Mouse (Mus musculus): ENCODE data around the gene Spata31d1a. TPM values are rescaled to one million over a fixed set of nuclear protein-coding genes. Genes with fewer than 3 reads are reported as not detected.
"Not testable (repeated sequence)": the region's sequence is repeated elsewhere in the genome, so short reads cannot be mapped to it uniquely, and the experiment has no call there.

The Spata31d1a gene
- polyA plus RNA-seq, 1 experiment from 2014 or later = not detected

DNA sequence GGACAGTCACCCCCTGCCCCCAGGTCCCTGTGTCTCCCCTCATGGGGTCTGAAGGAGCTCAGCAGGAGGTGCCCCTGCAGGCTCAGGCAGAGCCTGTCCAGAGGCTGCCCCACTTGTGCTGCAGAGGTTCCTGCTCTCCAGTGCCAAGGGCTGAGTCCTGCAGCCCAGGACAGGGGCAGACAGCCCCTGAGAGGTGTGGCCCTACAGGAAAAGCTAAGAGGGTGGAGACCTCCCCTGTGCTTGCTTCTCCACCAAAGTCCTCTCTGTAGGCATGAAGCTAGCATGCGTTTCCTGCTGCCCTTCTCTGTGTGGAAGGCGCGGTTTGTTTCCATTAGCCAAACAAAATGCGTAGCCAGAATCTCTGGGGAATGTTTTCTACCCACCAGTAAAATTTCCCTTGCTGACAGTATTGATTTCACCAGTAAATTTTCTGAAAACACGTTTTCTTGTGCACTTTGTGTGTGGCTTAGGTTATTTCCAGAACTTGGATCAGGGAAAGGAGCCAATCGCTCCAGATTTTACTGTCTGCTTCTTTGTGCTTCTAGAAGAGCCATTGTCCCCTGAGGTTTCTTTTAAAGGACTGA is 8.8 kb upstream of the Spata31d1a start:
- H3K36me3 ChIP-seq (ENCODE audit: control insufficient read depth, insufficient read depth, low read length); H3K9me3 ChIP-seq (replicated peaks; ENCODE audit: control insufficient read depth, low read length); H3K4me3 ChIP-seq (replicated peaks; ENCODE audit: low read length); H3K4me1 ChIP-seq (ENCODE audit: control insufficient read depth, insufficient read depth, low read length); H3K27me3 ChIP-seq (ENCODE audit: control insufficient read depth, insufficient read depth, low read length); H3K4me2 ChIP-seq (ENCODE audit: low read depth, low read length); H3K9ac ChIP-seq (ENCODE audit: low read length): not testable (repeated sequence)
- 26% methylated on average over 6 of the region's 6 CpGs for WGBS
- 0 out of 2 replicates have a peak overlapping the region, but pooled peaks have one; percentile 2 for H3K27ac ChIP-seq (ENCODE audit: low read length)
- ATAC-seq (ENCODE audit: insufficient read depth, low FRiP score) = peak; percentile 80; the same call in 1 of the 2 replicates

DNA sequence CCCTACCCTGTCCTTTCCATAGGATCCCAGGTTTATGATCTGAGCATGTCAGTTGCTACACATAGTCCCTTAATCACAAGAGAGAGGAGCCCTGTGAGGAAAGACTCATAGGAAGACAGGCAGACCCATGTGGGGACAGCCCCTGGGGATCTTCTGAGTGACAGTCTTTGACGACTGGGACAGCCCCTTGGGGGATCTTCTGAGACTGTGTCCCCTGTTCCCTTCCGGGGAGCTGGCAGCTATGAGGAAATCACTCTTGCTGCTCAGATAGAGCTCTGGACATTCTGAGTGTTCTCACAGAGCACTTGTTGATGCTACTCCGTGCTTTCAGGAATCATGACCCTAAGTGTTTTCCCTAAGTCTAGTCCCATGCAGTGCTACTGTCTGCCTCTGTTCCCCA is 3.6 kb upstream of the Spata31d1a start:
- WGBS = 32% methylated on average over 3 of the region's 3 CpGs
- Histone ChIP-seq H3K36me3 (ENCODE audit: control insufficient read depth, insufficient read depth, low read length) (no peaks in the 10 kb centered on the region), H3K27me3 (ENCODE audit: control insufficient read depth, insufficient read depth, low read length) (no peaks in the 10 kb centered on the region)

DNA sequence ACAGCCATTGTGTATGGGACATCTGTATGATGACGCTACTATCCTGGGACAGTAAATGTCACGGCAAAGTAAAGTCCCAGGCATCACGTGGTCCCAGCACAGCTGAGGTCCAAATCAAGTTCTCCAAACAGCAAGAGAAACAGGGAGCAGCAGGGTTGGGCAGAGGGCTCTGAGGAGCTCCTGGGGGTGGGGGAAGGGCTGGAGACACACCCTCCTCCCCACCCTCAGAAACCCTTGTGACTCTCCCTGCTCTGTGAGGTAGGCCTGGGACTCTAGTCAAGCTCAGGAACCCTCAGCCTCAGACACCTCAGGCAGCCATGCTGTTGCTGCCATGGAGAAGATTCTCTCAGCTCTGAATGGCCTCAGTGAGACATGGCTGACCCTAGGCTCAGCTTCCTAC is 1.9 kb upstream of the Spata31d1a start, which contains the start of gene Spata31d1b:
Spata31d1b (plus strand) TSS at position 301 of the 400 bp plus-strand sequence.
- 67% methylated on average over 3 of the region's 3 CpGs for WGBS
- H3K4me1 ChIP-seq (ENCODE audit: control insufficient read depth, insufficient read depth, low read length); H3K27ac ChIP-seq (ENCODE audit: low read length); H3K9me3 ChIP-seq (replicated peaks; ENCODE audit: control insufficient read depth, low read length); H3K4me3 ChIP-seq (replicated peaks; ENCODE audit: low read length); H3K36me3 ChIP-seq (ENCODE audit: control insufficient read depth, insufficient read depth, low read length); H3K9ac ChIP-seq (ENCODE audit: low read length); H3K27me3 ChIP-seq (ENCODE audit: control insufficient read depth, insufficient read depth, low read length); ATAC-seq (ENCODE audit: insufficient read depth, low FRiP score); H3K4me2 ChIP-seq (ENCODE audit: low read depth, low read length): not testable (repeated sequence)

More for the DNA sequence above, 3.6 kb upstream of the Spata31d1a start:
- Histone ChIP-seq H3K4me2 (ENCODE audit: low read depth, low read length) (no peak overlapping the region), H3K9me3 (replicated peaks; ENCODE audit: control insufficient read depth, low read length) (no peaks in the 10 kb centered on the region), H3K9ac (ENCODE audit: low read length) (no peak overlapping the region), H3K4me3 (replicated peaks; ENCODE audit: low read length) (no peak overlapping the region), H3K27ac (ENCODE audit: low read length) (no peak overlapping the region), H3K4me1 (ENCODE audit: control insufficient read depth, insufficient read depth, low read length) (no peaks in the 10 kb centered on the region)
- no peak for ATAC-seq (ENCODE audit: insufficient read depth, low FRiP score)

- Histone ChIP-seq H3K9me3 (replicated peaks; ENCODE audit: control insufficient read depth, low read length) (no peaks in the 10 kb centered on the region), H3K4me2 (ENCODE audit: low read depth, low read length) (no peak overlapping the region)
- peak; percentile 26; the same call in 1 of the 2 replicates for ATAC-seq (ENCODE audit: insufficient read depth, low FRiP score)
These were observed 5.6 kb downstream of the Spata31d1a start for GRCm38 (mm10) chr13:59704562-59704961.

GRCm38 (mm10) chr13:59703514-59703913 is 6.6 kb downstream of the Spata31d1a start:
- Histone ChIP-seq H3K4me3 (replicated peaks; ENCODE audit: low read length) (no peak overlapping the region), H3K4me1 (ENCODE audit: control insufficient read depth, insufficient read depth, low read length) (no peaks in the 10 kb centered on the region), H3K27me3 (ENCODE audit: control insufficient read depth, insufficient read depth, low read length) (no peaks in the 10 kb centered on the region), H3K9ac (ENCODE audit: low read length) (no peak overlapping the region), H3K36me3 (ENCODE audit: control insufficient read depth, insufficient read depth, low read length) (no peaks in the 10 kb centered on the region), H3K4me2 (ENCODE audit: low read depth, low read length) (no peak overlapping the region), H3K9me3 (replicated peaks; ENCODE audit: control insufficient read depth, low read length) (no peaks in the 10 kb centered on the region), H3K27ac (ENCODE audit: low read length) (no peak overlapping the region)
- no peak for ATAC-seq (ENCODE audit: insufficient read depth, low FRiP score)
- 81% methylated on average over 12 of the region's 12 CpGs for WGBS

More at GRCm38 (mm10) chr13:59704562-59704961, 5.6 kb downstream of the Spata31d1a start:
- H3K4me1 ChIP-seq (ENCODE audit: control insufficient read depth, insufficient read depth, low read length) = no peaks in the 10 kb centered on the region
- H3K36me3 ChIP-seq (ENCODE audit: control insufficient read depth, insufficient read depth, low read length) = no peaks in the 10 kb centered on the region
- H3K4me3 ChIP-seq (replicated peaks; ENCODE audit: low read length) = no peak overlapping the region
- H3K27me3 ChIP-seq (ENCODE audit: control insufficient read depth, insufficient read depth, low read length) = no peaks in the 10 kb centered on the region
- H3K9ac ChIP-seq (ENCODE audit: low read length) = no peak overlapping the region
- H3K27ac ChIP-seq (ENCODE audit: low read length) = no peak overlapping the region
- 47% methylated on average over 12 of the region's 12 CpGs for WGBS

GRCm38 (mm10) chr13:59700137-59700536 is 10.0 kb downstream of the Spata31d1a start:
- not testable (repeated sequence) for H3K9ac ChIP-seq (ENCODE audit: low read length); H3K27ac ChIP-seq (ENCODE audit: low read length); H3K4me2 ChIP-seq (ENCODE audit: low read depth, low read length); H3K4me1 ChIP-seq (ENCODE audit: control insufficient read depth, insufficient read depth, low read length); H3K36me3 ChIP-seq (ENCODE audit: control insufficient read depth, insufficient read depth, low read length); H3K9me3 ChIP-seq (replicated peaks; ENCODE audit: control insufficient read depth, low read length); H3K4me3 ChIP-seq (replicated peaks; ENCODE audit: low read length); H3K27me3 ChIP-seq (ENCODE audit: control insufficient read depth, insufficient read depth, low read length)
- 0 out of 2 replicates have a peak, but pooled peaks have one; percentile 37 for ATAC-seq (ENCODE audit: insufficient read depth, low FRiP score)
- WGBS = 71% methylated on average over 1 of the region's 1 CpGs

GRCm38 (mm10) chr13:59699131-59699530 is 11.0 kb downstream of the Spata31d1a start:
- no peak for ATAC-seq (ENCODE audit: insufficient read depth, low FRiP score)
- Histone ChIP-seq H3K4me3 (replicated peaks; ENCODE audit: low read length) (no peak overlapping the region), H3K9ac (ENCODE audit: low read length) (no peak overlapping the region), H3K27me3 (ENCODE audit: control insufficient read depth, insufficient read depth, low read length) (no peaks in the 10 kb centered on the region), H3K36me3 (ENCODE audit: control insufficient read depth, insufficient read depth, low read length) (no peaks in the 10 kb centered on the region), H3K4me1 (ENCODE audit: control insufficient read depth, insufficient read depth, low read length) (no peaks in the 10 kb centered on the region), H3K27ac (ENCODE audit: low read length) (no peak overlapping the region), H3K9me3 (replicated peaks; ENCODE audit: control insufficient read depth, low read length) (no peaks in the 10 kb centered on the region), H3K4me2 (ENCODE audit: low read depth, low read length) (no peak overlapping the region)
- WGBS = 84% methylated on average over 8 of the region's 8 CpGs

GRCm38 (mm10) chr13:59695781-59696180 is 14.3 kb downstream of the Spata31d1a start:
- Histone ChIP-seq H3K9me3 (replicated peaks; ENCODE audit: control insufficient read depth, low read length) (no peaks in the 10 kb centered on the region), H3K27ac (ENCODE audit: low read length) (no peak overlapping the region), H3K9ac (ENCODE audit: low read length) (no peak overlapping the region), H3K27me3 (ENCODE audit: control insufficient read depth, insufficient read depth, low read length) (no peaks in the 10 kb centered on the region), H3K4me1 (ENCODE audit: control insufficient read depth, insufficient read depth, low read length) (no peaks in the 10 kb centered on the region), H3K4me3 (replicated peaks; ENCODE audit: low read length) (no peak overlapping the region), H3K4me2 (ENCODE audit: low read depth, low read length) (no peak overlapping the region), H3K36me3 (ENCODE audit: control insufficient read depth, insufficient read depth, low read length) (no peaks in the 10 kb centered on the region)
- ATAC-seq (ENCODE audit: insufficient read depth, low FRiP score) = no peak
- 81% methylated on average over 7 of the region's 7 CpGs for WGBS

- Histone ChIP-seq H3K4me1 (ENCODE audit: control insufficient read depth, insufficient read depth, low read length) (no peaks in the 10 kb centered on the region), H3K27me3 (ENCODE audit: control insufficient read depth, insufficient read depth, low read length) (no peaks in the 10 kb centered on the region), H3K9me3 (replicated peaks; ENCODE audit: control insufficient read depth, low read length) (no peaks in the 10 kb centered on the region), H3K27ac (ENCODE audit: low read length) (no peak within 1 kb of the TSS), H3K36me3 (ENCODE audit: control insufficient read depth, insufficient read depth, low read length) (no peaks in the 10 kb centered on the region), H3K4me2 (ENCODE audit: low read depth, low read length) (no peak within 1 kb of the TSS), H3K4me3 (replicated peaks; ENCODE audit: low read length) (no peak within 1 kb of the TSS), H3K9ac (ENCODE audit: low read length) (no peak within 1 kb of the TSS)
- 83% methylated on average over 3 of the region's 3 CpGs for WGBS
- ATAC-seq (ENCODE audit: insufficient read depth, low FRiP score) = no peak
These were observed 16.1 kb downstream of the Spata31d1a start, which contains the start of gene 4921517D22Rik for GRCm38 (mm10) chr13:59694008-59694407. Gene 4921517D22Rik, minus strand, starts transcription at chr13:59694108.
